Mouse (Mus musculus) hematopoietic stem cell, adult 5-6 weeks (primary cell): ENCODE measurements around the gene Tmsb10. TPM values are rescaled to one million over a fixed set of nuclear protein-coding genes. Genes with fewer than 3 reads are reported as not detected.

Experiments used
- ATAC-seq, 2 experiments: fragments of 125-278 bp in 1 of 2; replicated peaks in 1 of 2; 2 replicates each; pipeline ENCODE4 v1.8.0; 2016 to 2017; ENCODE audit warnings: inconsistent platforms in 2 of 2, mild to moderate bottlenecking in 2 of 2, moderate number of reproducible peaks in 2 of 2, low read depth in 1 of 2, moderate TSS enrichment in 1 of 2; ENCODE audit not compliant: low FRiP score in 2 of 2, poor library complexity in 2 of 2, severe bottlenecking in 2 of 2, insufficient read depth in 1 of 2, low TSS enrichment in 1 of 2
- total RNA-seq: library from RNA; stranded (forward); fragments of 172-1452, 232-1000 nt; gene quantifications from 2 replicates; pipeline ENCODE4 v1.2.3, GENCODE M21; 2017

The Tmsb10 gene
- total RNA-seq, 1 experiment from 2014 or later = 586 TPM

GRCm38 (mm10) chr6:72957676-72958641 is 589 bp downstream of the Tmsb10 start:
- peak; percentile 37 to 50 for ATAC-seq

- no peak for ATAC-seq
These were observed 1.5 kb downstream of the Tmsb10 start for GRCm38 (mm10) chr6:72957093-72957435.

- ATAC-seq = peak; percentile 38 to 47
These were observed 2.1 kb downstream of the Tmsb10 start for GRCm38 (mm10) chr6:72956199-72957092.

- ATAC-seq = no peak
These were observed 2.9 kb downstream of the Tmsb10 start for GRCm38 (mm10) chr6:72955517-72956198.

GRCm38 (mm10) chr6:72954786-72955185 is 3.8 kb downstream of the Tmsb10 start:
- ATAC-seq = peak; percentile 54 to 65

- ATAC-seq = no peak
These were observed 5.6 kb downstream of the Tmsb10 start for GRCm38 (mm10) chr6:72952967-72953366.

GRCm38 (mm10) chr6:72952221-72952620 is 6.3 kb downstream of the Tmsb10 start:
- no peak for ATAC-seq

- no peak for ATAC-seq
These were observed 9.3 kb downstream of the Tmsb10 start for GRCm38 (mm10) chr6:72949161-72949756.

- ATAC-seq = no peak
These were observed 10.2 kb downstream of the Tmsb10 start for GRCm38 (mm10) chr6:72948392-72948791.

- no peak for ATAC-seq
These were observed 10.6 kb downstream of the Tmsb10 start for GRCm38 (mm10) chr6:72947960-72948359.

- ATAC-seq = peak in 1 of 2 experiments; percentile 71; a peak in 2 of 4 replicates
These were observed 18.1 kb downstream of the Tmsb10 start for GRCm38 (mm10) chr6:72940493-72940892.

GRCm38 (mm10) chr6:72937859-72938258 is 20.7 kb downstream of the Tmsb10 start:
- ATAC-seq = peak; percentile 66 to 84

- ATAC-seq = peak; percentile 18 to 22; a peak in 2 of 4 replicates
These were observed 21.1 kb downstream of the Tmsb10 start for GRCm38 (mm10) chr6:72937430-72937829.

GRCm38 (mm10) chr6:72932955-72933354 is 25.6 kb downstream of the Tmsb10 start:
- ATAC-seq = peak in 1 of 2 experiments; percentile 40; a peak in 1 of 4 replicates

GRCm38 (mm10) chr6:72931533-72931932 is 27.0 kb downstream of the Tmsb10 start:
- no peak for ATAC-seq

- ATAC-seq = no peak
These were observed 28.7 kb downstream of the Tmsb10 start for GRCm38 (mm10) chr6:72929795-72930398.
